Mouse (Mus musculus): ENCODE data around the gene Slc12a7. TPM values are rescaled to one million over a fixed set of nuclear protein-coding genes. Genes with fewer than 3 reads are reported as not detected.
"Not testable (repeated sequence)": the region's sequence is repeated elsewhere in the genome, so short reads cannot be mapped to it uniquely, and the experiment has no call there.

The Slc12a7 gene
- total RNA-seq (2021), result 10 to 100 TPM; 43.2 to 44.1 TPM
- long read RNA-seq, experiment 1, full-length matches to known transcripts, result 11 of 18 reads
- long read RNA-seq, experiment 1, partial matches to known transcripts, result 3 of 18 reads
- long read RNA-seq, experiment 1, other reads (novel, unspliced or antisense), result 4 of 18 reads
- long read RNA-seq, experiment 2, full-length matches to known transcripts, result 4 of 22 reads
- long read RNA-seq, experiment 2, partial matches to known transcripts, result 11 of 22 reads
- long read RNA-seq, experiment 2, other reads (novel, unspliced or antisense), result 7 of 22 reads

- DNase-seq (ENCODE audit: low spot score in 2 of 2), result no peak
Measured at GRCm38 (mm10) chr13:73732742-73733700, at the start of gene Slc12a7. TSS of gene Slc12a7 (plus strand) at chr13:73733094.

DNA sequence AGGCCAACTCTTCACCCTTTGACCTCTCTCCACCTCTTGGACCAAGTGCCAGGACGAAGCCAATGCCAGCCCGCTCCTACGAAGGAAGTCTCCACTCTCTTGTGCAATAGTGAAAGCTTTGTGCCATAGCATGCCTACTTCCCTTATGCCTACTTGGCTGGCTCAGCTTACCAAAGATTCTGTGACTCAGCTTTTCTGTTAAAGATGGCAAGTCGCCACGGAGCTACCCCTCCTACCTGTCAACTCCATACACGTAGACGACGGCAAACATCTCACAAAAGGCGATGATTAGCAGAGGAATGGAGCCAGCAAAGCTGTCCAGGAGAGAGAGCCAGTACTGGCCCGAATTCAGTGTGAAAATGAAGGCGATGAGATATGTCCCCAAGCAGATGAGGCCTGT, 49.2 kb upstream of the Slc12a7 start:
- DNase-seq (ENCODE audit: low spot score in 2 of 2), result no peak

DNA sequence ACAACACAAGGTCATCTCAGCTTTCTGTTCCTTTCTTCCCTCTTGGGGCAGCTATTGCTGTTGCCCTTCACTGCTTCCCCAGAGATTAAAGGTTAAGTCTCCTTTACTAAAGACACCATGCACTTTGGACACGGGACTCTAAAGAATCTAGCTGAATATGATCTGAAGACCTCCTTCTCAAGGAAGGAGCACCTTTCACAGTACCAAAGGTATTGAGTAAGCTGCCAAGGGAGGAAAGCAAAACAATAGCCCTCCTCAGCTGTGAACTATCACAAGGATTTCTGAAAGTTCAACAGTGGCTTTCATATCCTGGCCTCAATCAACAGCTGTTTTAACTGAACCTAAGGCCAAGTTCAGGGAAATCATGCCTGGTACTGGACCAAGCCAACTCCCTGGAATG, 48.5 kb upstream of the Slc12a7 start:
- no peak for DNase-seq (ENCODE audit: low spot score in 2 of 2)

DNA sequence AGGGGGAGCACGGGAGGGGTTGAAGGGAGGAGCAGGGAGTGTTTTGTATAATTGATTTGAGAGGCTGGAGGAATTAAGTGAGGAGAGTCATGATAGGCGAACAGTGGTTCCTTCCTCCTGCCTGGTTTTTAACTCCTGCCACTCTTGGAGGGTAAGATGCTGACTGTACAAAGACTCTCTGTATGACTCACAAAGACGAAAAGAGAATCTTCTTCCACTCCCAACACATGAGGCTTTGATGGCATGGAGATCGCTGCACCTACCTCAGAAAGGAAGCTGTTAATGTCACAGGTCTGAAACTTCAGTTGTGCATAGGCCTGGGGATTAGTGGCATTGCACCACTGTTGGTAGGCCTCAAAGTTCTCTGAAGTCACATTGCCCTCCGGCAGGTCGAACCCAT, 47.4 kb upstream of the Slc12a7 start:
- no peak for DNase-seq (ENCODE audit: low spot score in 2 of 2)

- DNase-seq (ENCODE audit: low spot score in 2 of 2), result no peak
Measured at GRCm38 (mm10) chr13:73687601-73688000, 45.3 kb upstream of the Slc12a7 start.

DNA sequence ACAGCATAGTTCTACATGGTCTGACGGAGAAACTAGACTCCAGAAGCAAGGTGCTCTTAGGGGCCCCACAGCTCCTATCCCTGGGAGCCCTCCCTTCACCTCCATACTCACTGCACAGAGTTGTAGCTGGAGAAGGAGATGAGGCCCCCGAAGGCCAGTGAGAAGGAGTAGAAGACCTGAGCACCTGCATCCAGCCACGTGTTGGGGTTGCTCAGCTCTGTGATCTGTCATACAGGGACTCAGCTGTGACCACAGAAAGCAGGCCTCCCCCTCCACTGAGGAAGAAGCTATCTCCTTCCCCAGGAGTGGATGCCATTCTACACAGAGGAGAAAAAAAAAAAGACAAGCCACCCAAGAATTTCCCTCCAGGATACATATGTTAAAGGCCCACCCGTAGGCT, 44.0 kb upstream of the Slc12a7 start:
- DNase-seq (ENCODE audit: low spot score in 2 of 2), result no peak

DNA sequence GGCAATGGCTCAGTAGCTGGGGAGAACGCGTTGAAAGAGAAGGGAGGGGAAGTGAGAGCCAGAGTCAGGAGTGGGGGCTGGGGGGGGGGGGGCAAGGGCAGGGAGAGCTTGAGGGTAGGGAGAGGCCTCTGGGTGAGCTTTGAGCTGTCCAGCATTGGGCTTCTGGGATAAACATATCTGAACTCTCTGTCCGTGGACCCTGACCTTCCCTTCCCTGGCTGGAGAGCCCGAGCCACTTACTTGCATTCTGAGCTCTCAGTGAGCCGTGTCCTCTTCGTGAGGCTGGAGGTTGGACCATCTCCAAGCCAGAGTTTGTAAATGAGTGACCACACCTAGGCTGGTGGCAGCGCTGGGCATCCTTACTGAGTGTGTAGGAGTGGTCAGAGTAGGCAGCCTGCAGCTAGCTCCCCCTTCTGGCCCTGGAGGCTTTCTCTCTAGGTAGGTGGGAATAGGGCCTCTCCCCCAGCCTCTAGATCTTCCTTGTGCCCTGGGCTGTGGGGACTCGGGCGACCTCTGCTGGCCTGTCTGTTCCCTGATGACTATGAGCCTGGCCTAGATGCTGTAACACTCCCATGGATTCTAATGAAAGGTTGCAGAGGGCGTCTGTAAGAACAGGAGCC, 40.5 kb upstream of the Slc12a7 start:
- DNase-seq (ENCODE audit: low spot score in 2 of 2), result peak; percentile 18 to 39

- no peak for DNase-seq (ENCODE audit: low spot score in 2 of 2)
Measured at GRCm38 (mm10) chr13:73693333-73693732, 39.6 kb upstream of the Slc12a7 start.

GRCm38 (mm10) chr13:73694972-73695371, 37.9 kb upstream of the Slc12a7 start:
- no peak for DNase-seq (ENCODE audit: low spot score in 2 of 2)

- DNase-seq (ENCODE audit: low spot score in 2 of 2), result no peak
Measured at GRCm38 (mm10) chr13:73696529-73696928, 36.4 kb upstream of the Slc12a7 start.

DNA sequence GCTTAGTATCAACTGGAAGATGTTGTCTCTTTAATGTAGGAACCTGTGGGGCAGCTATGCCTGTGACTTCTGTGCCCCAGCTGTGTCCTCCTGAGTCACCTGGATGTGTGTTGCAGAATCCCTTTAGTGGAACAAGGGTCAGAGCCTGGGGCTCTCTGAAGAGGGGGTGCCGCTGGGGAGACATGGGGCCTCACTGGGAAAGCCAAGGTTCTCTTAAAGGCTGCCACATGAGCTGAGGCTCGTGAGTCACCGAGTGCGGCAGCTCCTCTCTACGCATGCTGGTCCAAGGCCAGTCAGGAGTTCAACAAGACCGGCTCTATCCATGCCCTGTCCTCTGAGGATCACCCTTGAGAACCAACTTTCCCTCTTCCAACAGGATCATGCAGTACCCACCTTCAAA, 33.2 kb upstream of the Slc12a7 start:
- DNase-seq (ENCODE audit: low spot score in 2 of 2), result peak in 1 of 2 experiments; percentile 7

- no peak for DNase-seq (ENCODE audit: low spot score in 2 of 2)
Measured at GRCm38 (mm10) chr13:73700554-73700953, 32.3 kb upstream of the Slc12a7 start.

- DNase-seq (ENCODE audit: low spot score in 2 of 2), result no peak
Measured at GRCm38 (mm10) chr13:73701161-73701883, 31.6 kb upstream of the Slc12a7 start.

DNA sequence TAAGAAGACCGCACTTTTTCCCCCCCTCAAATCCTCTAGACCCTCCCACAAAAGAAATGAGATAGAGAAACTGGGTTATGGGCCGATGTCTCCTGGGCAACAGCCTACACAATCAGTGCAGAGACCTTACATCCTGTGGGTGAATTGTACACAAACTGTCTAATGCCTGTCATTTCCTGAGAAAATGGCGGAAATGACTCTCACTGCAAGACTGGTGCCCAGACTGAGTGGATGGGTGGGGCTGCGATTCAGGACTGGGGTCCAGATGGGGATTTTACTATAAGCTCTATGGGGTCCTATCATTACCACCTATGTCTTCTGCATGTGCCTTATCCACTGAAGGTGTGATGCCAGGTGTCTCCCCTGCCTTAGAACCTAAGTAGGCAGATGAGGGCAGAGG, 30.1 kb upstream of the Slc12a7 start:
- no peak for DNase-seq (ENCODE audit: low spot score in 2 of 2)

- DNase-seq (ENCODE audit: low spot score in 2 of 2), result not testable (repeated sequence)
Measured at GRCm38 (mm10) chr13:73703486-73703885, 29.4 kb upstream of the Slc12a7 start.

DNA sequence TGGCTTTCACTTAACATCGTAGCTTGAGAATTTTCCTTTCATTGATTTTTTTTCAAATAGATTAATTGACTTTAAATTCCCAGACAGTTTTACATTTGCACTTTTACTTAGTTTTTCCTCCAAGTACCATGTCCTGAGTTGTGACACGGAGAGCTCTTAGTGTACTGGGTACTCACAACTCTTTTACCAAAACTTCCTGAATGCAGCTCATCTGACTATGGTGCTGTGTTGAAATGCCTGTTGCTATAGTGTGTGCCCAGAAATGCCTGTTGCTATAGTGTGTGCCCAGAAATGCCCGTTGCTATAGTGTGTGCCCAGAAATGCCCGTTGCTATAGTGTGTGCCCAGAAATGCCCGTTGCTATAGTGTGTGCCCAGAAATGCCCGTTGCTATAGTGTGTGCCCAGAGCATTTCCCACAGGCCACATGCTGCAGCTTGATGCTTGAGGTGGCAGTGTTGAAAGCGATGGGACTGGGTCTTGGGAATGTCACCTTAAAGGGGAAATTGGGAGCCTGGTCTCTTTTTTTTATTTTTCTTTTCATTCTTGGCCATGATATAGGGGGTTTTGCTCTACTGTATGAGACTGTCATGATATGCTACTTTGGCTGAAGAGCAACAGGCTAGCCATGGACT, 28.1 kb upstream of the Slc12a7 start, which contains the start of gene Slc6a19:
Slc6a19 (minus strand) TSS at position 172 of the 632 bp plus-strand sequence.
- DNase-seq (ENCODE audit: low spot score in 2 of 2), result no peak

- no peak for DNase-seq (ENCODE audit: low spot score in 2 of 2)
Measured at GRCm38 (mm10) chr13:73709491-73709890, 23.4 kb upstream of the Slc12a7 start.

DNA sequence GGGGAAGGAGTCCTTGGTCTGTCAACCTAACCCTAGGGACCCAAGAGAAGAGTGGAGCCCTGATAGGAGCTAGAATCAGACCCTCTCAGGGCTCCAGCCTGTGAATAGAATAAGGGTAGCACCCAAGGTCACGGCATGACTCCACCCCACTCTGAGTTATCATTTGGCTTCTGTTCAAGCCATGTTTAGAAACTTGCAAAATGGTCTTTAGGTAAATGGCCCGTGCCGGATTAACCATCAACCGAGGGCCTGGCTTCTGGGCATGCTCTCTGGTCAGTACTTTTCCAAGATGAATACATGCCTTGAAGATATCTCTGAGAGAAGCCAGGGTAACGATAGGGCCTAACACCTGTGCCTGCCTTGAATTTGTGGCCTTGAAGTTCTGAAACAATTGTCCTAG, 21.7 kb upstream of the Slc12a7 start:
- DNase-seq (ENCODE audit: low spot score in 2 of 2), result no peak

- no peak for DNase-seq (ENCODE audit: low spot score in 2 of 2)
Measured at GRCm38 (mm10) chr13:73711803-73712202, 21.1 kb upstream of the Slc12a7 start.

- no peak for DNase-seq (ENCODE audit: low spot score in 2 of 2)
Measured at GRCm38 (mm10) chr13:73712228-73712627, 20.7 kb upstream of the Slc12a7 start.

GRCm38 (mm10) chr13:73713204-73713603, 19.7 kb upstream of the Slc12a7 start:
- no peak for DNase-seq (ENCODE audit: low spot score in 2 of 2)
